Mouse (Mus musculus) retina, adult 2 months (tissue): ENCODE measurements around the gene Pde10a.

ENCODE experiments used
- DNase-seq: peaks from one replicate; pipeline ENCODE4 v3.0.0-alpha.2; 2012; ENCODE audit warnings: low read depth, low spot score

The Pde10a gene

GRCm38 (mm10) chr17:9033511-9033910 is 508.3 kb downstream of the Pde10a start:
- no peak for DNase-seq

GRCm38 (mm10) chr17:9035561-9036348 is 510.6 kb downstream of the Pde10a start:
- DNase-seq, result no peak
